Mouse (Mus musculus) intestine, embryonic 14.5 days (tissue): Measurements from ENCODE around the gene Gm26620. TPM values are rescaled to one million over a fixed set of nuclear protein-coding genes. Genes with fewer than 3 reads are reported as not detected.

Source experiments
- ATAC-seq: fragments of 200-750 bp; cut with Nextera tagmentation; replicated peaks from 2 replicates; pipeline ENCODE4 v1.8.0; 2017; ENCODE audit warnings: low read depth, moderate number of reproducible peaks, moderate TSS enrichment, moderate library complexity; ENCODE audit not compliant: low FRiP score, low TSS enrichment
- DNase-seq: peaks from one replicate; pipeline ENCODE4 v3.0.0-alpha.2; 2018; ENCODE audit warnings: low spot score
- H3K27ac ChIP-seq: fragments of 300-500 bp; sonication (generic); 2 replicates; pipeline ENCODE4 v1.5.1; 2014; ENCODE audit warnings: low read depth, mild to moderate bottlenecking, control low read depth
- H3K27me3 ChIP-seq: fragments of 300-500 bp; sonication (generic); replicated peaks from 2 replicates; pipeline ENCODE4 v1.6.1; 2014; ENCODE audit warnings: low read length, control low read depth; ENCODE audit not compliant: control insufficient read depth, insufficient read depth
- H3K36me3 ChIP-seq: fragments of 300-500 bp; sonication (generic); 2 replicates; pipeline ENCODE4 v1.6.1; 2014; ENCODE audit warnings: low read length, control low read depth; ENCODE audit not compliant: control insufficient read depth, insufficient read depth
- H3K4me1 ChIP-seq: fragments of 300-500 bp; sonication (generic); replicated peaks from 2 replicates; pipeline ENCODE4 v1.6.1; 2014; ENCODE audit warnings: low read length, control low read depth, mixed read lengths; ENCODE audit not compliant: control insufficient read depth, insufficient read depth
- H3K4me2 ChIP-seq: fragments of 300-500 bp; sonication (generic); 2 replicates; pipeline ENCODE4 v1.6.1; 2014; ENCODE audit warnings: low read length
- H3K4me3 ChIP-seq: fragments of 300-500 bp; sonication (generic); 2 replicates; pipeline ENCODE4 v1.5.1; 2014; ENCODE audit warnings: low read depth, low read length, control low read depth, mixed read lengths
- H3K9ac ChIP-seq: fragments of 300-500 bp; sonication (generic); 2 replicates; pipeline ENCODE4 v1.6.1; 2014; ENCODE audit warnings: mild to moderate bottlenecking, low read length
- H3K9me3 ChIP-seq: fragments of 300-500 bp; sonication (generic); 2 replicates; pipeline ENCODE4 v1.6.1; 2016; ENCODE audit warnings: low read length, control low read depth; ENCODE audit not compliant: control insufficient read depth
- WGBS: fragments of 180-500 bp; shearing (Covaris S2); extraction: QIAGEN DNeasy Blood & Tissue Kit; methylation state at CpG from one replicate; pipeline ENCODE4 v1.1.7; 2014; 5-methylcytosine and 5-hydroxymethylcytosine counted together
- polyA plus RNA-seq: library from polyadenylated mRNA; unstranded; fragments of >200 nt; fragmentation: Nextera tagmentation; extraction: Ambion mirVana; gene quantifications from 2 replicates; pipeline ENCODE4 v1.2.1, GENCODE M21; 2014

Gene Gm26620
- polyA plus RNA-seq, 1 experiment from 2014 or later = 1.1 TPM

GRCm38 (mm10) chr1:170898413-170899075 is 13.7 kb downstream of the Gm26620 start:
- Histone ChIP-seq H3K4me2 (no peak overlapping the region), H3K4me3 (no peak overlapping the region), H3K4me1 (no peaks in the 10 kb centered on the region), H3K9me3 (no peaks in the 10 kb centered on the region), H3K36me3 (no peaks in the 10 kb centered on the region), H3K9ac (no peak overlapping the region), H3K27ac (no peak overlapping the region), H3K27me3 (no peaks in the 10 kb centered on the region)
- 57% methylated on average over 16 of the region's 16 CpGs for WGBS
- DNase-seq = no peak
- no peak for ATAC-seq

GRCm38 (mm10) chr1:170900799-170901467 is 16.1 kb downstream of the Gm26620 start:
- Histone ChIP-seq H3K27me3 (0 out of 2 replicates have a peak, but pooled peaks cover 3% of the 10 kb centered on the region), H3K27ac (no peak overlapping the region), H3K9me3 (no peaks in the 10 kb centered on the region), H3K4me2 (no peak overlapping the region), H3K36me3 (no peaks in the 10 kb centered on the region), H3K4me1 (no peaks in the 10 kb centered on the region), H3K4me3 (no peak overlapping the region), H3K9ac (no peak overlapping the region)
- peak; percentile 68 for DNase-seq
- ATAC-seq = 0 out of 2 replicates have a peak, but pooled peaks have one; percentile 19
- 34% methylated on average over 10 of the region's 10 CpGs for WGBS

- H3K27me3 ChIP-seq = peaks cover 11% of the 10 kb centered on the region
- 0 out of 2 replicates have a peak overlapping the region, but pooled peaks have one; percentile 8 for H3K4me2 ChIP-seq
- no peaks in the 10 kb centered on the region for H3K36me3 ChIP-seq
- peak; percentile 96 for DNase-seq
- no peak overlapping the region for H3K27ac ChIP-seq
- H3K9ac ChIP-seq = no peak overlapping the region
- ATAC-seq = peak; percentile 16; the same call in 1 of the 2 replicates
- no peaks in the 10 kb centered on the region for H3K9me3 ChIP-seq
- no peaks in the 10 kb centered on the region for H3K4me1 ChIP-seq
- no peak overlapping the region for H3K4me3 ChIP-seq
- WGBS = 30% methylated on average over 10 of the region's 10 CpGs
These were observed 16.8 kb downstream of the Gm26620 start for GRCm38 (mm10) chr1:170901536-170902238.

DNA sequence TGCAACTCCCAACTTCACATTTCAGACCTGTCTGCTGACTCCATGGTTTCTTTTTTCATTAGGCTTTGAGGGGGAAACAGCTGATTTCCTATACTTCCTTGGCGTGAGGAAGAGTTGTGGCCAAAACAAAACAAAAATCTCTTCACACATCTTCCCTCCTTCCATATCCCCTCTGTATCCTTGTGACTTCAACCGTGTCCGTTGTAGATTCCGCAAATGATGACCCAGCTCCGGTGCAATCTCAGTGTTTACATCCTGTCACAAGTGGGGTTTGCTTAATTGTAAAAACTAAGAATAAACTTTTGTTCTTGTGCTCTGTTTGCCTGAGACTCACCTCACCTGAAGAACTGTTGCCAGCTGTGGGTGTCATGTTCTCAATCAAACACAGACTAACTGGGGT is 18.6 kb downstream of the Gm26620 start:
- Histone ChIP-seq H3K27ac (no peak overlapping the region), H3K27me3 (peaks cover 29% of the 10 kb centered on the region), H3K9me3 (no peaks in the 10 kb centered on the region), H3K4me1 (peaks cover 6% of the 10 kb centered on the region), H3K36me3 (no peaks in the 10 kb centered on the region), H3K4me3 (no peak overlapping the region), H3K9ac (no peak overlapping the region), H3K4me2 (no peak overlapping the region)
- no peak for ATAC-seq
- WGBS = 50% methylated on average over 5 of the region's 5 CpGs
- DNase-seq = no peak

DNA sequence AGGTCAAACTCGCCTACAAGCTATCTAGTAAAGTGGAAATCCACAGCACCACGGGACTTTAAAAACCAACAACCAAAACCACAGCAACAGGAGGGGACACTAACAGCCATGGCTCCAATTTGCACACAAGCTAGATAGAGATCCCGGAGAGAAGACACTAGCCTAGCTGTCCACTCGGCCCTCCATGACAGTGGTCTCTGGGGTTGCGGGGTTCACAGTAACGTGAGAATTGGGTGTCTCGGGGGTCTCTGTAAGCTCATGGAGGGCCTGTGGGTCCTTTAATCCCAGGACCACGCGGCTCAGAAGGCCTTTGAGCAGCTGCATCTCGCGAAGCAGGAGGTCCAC is 22.2 kb downstream of the Gm26620 start:
- Histone ChIP-seq H3K9me3 (no peaks in the 10 kb centered on the region), H3K36me3 (no peaks in the 10 kb centered on the region), H3K4me3 (peak overlapping the region; percentile 38), H3K27me3 (peaks cover 36% of the 10 kb centered on the region), H3K9ac (no peak overlapping the region), H3K4me1 (peaks cover 7% of the 10 kb centered on the region), H3K4me2 (peak overlapping the region; percentile 86), H3K27ac (no peak overlapping the region)
- ATAC-seq (no peak), DNase-seq (peak; percentile 58)
- 30% methylated on average over 11 of the region's 11 CpGs for WGBS

GRCm38 (mm10) chr1:170907456-170908191 is 22.8 kb downstream of the Gm26620 start:
- Histone ChIP-seq H3K4me3 (peak overlapping the region; percentile 38), H3K4me1 (peaks cover 7% of the 10 kb centered on the region), H3K4me2 (peak overlapping the region; percentile 86), H3K9ac (peak overlapping the region; percentile 27), H3K36me3 (no peaks in the 10 kb centered on the region), H3K9me3 (no peaks in the 10 kb centered on the region), H3K27me3 (peaks cover 36% of the 10 kb centered on the region), H3K27ac (no peak overlapping the region)
- under 1% methylated on average over 71 of the region's 71 CpGs for WGBS
- DNase-seq (peak; percentile 80), ATAC-seq (peak; percentile 65; the same call in 1 of the 2 replicates)

GRCm38 (mm10) chr1:170908341-170908740 is 23.5 kb downstream of the Gm26620 start:
- H3K27ac ChIP-seq = no peak overlapping the region
- H3K4me1 ChIP-seq = peaks cover 7% of the 10 kb centered on the region
- 0 out of 2 replicates have a peak, but pooled peaks have one; percentile 31 for ATAC-seq
- peak overlapping the region; percentile 27; the same call in 1 of the 2 replicates for H3K9ac ChIP-seq
- 3% methylated on average over 21 of the region's 21 CpGs for WGBS
- H3K27me3 ChIP-seq = peaks cover 36% of the 10 kb centered on the region
- no peak for DNase-seq
- no peaks in the 10 kb centered on the region for H3K9me3 ChIP-seq
- no peaks in the 10 kb centered on the region for H3K36me3 ChIP-seq
- H3K4me3 ChIP-seq = peak overlapping the region; percentile 38
- peak overlapping the region; percentile 86 for H3K4me2 ChIP-seq
